Mouse (Mus musculus) kidney, embryonic 16.5 days (tissue): Measurements from ENCODE around the gene Ifitm3. TPM values are rescaled to one million over a fixed set of nuclear protein-coding genes. Genes with fewer than 3 reads are reported as not detected.
"Not testable (repeated sequence)": the region's sequence is repeated elsewhere in the genome, so short reads cannot be mapped to it uniquely, and the experiment has no call there.

Experiments
- ATAC-seq: fragments of 200-750 bp; cut with Nextera tagmentation; 2 replicates; pipeline ENCODE4 v1.8.0; 2017; ENCODE audit warnings: moderate TSS enrichment; ENCODE audit not compliant: low FRiP score, low TSS enrichment
- H3K27ac ChIP-seq: fragments of 300-500 bp; sonication (generic); 2 replicates; pipeline ENCODE4 v1.5.1; 2014; ENCODE audit warnings: low read length
- H3K27me3 ChIP-seq: fragments of 300-500 bp; sonication (generic); 2 replicates; pipeline ENCODE4 v1.6.1; 2014; ENCODE audit warnings: low read length, control low read depth, mixed read lengths; ENCODE audit not compliant: insufficient read depth
- H3K36me3 ChIP-seq: fragments of 300-500 bp; sonication (generic); 2 replicates; pipeline ENCODE4 v1.6.1; 2014; ENCODE audit warnings: low read length, control low read depth, mixed read lengths; ENCODE audit not compliant: insufficient read depth
- H3K4me1 ChIP-seq: fragments of 300-500 bp; sonication (generic); 2 replicates; pipeline ENCODE4 v1.6.1; 2014; ENCODE audit warnings: low read length, control low read depth, mixed read lengths; ENCODE audit not compliant: insufficient read depth
- H3K4me2 ChIP-seq: fragments of 300-500 bp; sonication (generic); replicated peaks from 2 replicates; pipeline ENCODE4 v1.6.1; 2014; ENCODE audit warnings: low read depth, low read length
- H3K4me3 ChIP-seq: fragments of 300-500 bp; sonication (generic); 2 replicates; pipeline ENCODE4 v1.5.1; 2014; ENCODE audit warnings: mild to moderate bottlenecking, low read length
- H3K9ac ChIP-seq: fragments of 300-500 bp; sonication (generic); replicated peaks from 2 replicates; pipeline ENCODE4 v1.6.1; 2014; ENCODE audit warnings: low read length
- H3K9me3 ChIP-seq: fragments of 300-500 bp; sonication (generic); 2 replicates; pipeline ENCODE4 v1.6.1; 2016; ENCODE audit warnings: low read length, control low read depth
- WGBS: fragments of 180-500 bp; shearing (Covaris S2); extraction: QIAGEN DNeasy Blood & Tissue Kit; methylation state at CpG from one replicate; pipeline ENCODE4 v1.1.7; 2014; 5-methylcytosine and 5-hydroxymethylcytosine counted together
- polyA plus RNA-seq: library from polyadenylated mRNA; unstranded; fragments of >200 nt; fragmentation: Nextera tagmentation; extraction: Ambion mirVana; gene quantifications from 2 replicates; pipeline ENCODE4 v1.2.1, GENCODE M21; 2015

The Ifitm3 gene
- polyA plus RNA-seq, 1 experiment from 2014 or later = 234 TPM

GRCm38 (mm10) chr7:140981704-140982103, 28.9 kb downstream of the Ifitm3 start:
- H3K4me2 ChIP-seq = no peak overlapping the region
- H3K9me3 ChIP-seq = 0 out of 2 replicates have a peak, but pooled peaks cover 3% of the 10 kb centered on the region
- 89% methylated on average over 8 of the region's 8 CpGs for WGBS
- no peaks in the 10 kb centered on the region for H3K4me1 ChIP-seq
- no peak for ATAC-seq
- H3K9ac ChIP-seq = no peak overlapping the region
- H3K27ac ChIP-seq = no peak overlapping the region
- no peaks in the 10 kb centered on the region for H3K27me3 ChIP-seq
- H3K4me3 ChIP-seq = no peak overlapping the region
- H3K36me3 ChIP-seq = no peaks in the 10 kb centered on the region

DNA sequence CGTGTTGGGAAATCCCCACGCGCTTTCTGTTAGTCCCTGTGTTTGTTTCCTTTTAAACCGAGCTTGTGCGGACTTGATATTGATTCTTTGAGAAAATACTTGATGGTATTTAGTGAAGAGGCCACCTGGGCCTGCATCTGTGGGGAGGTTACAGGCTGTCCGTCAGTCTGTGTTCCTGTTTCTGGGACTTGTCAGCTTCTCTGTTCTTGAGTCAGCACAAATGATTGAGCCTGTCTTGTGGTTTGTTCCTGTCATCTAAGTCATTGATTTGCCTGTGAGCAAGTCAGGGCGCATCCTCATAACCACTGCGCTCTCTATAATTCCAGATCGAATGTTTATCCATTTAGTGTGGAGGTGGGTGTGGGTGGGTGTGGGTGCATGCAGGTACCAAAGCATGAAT, 33.9 kb downstream of the Ifitm3 start:
- not testable (repeated sequence) for H3K27me3 ChIP-seq, H3K36me3 ChIP-seq, H3K4me2 ChIP-seq, H3K9me3 ChIP-seq, ATAC-seq, H3K9ac ChIP-seq, H3K27ac ChIP-seq, H3K4me3 ChIP-seq
- 91% methylated on average over 9 of the region's 9 CpGs for WGBS
- peaks cover 13% of the 10 kb centered on the region; the same call in 1 of the 2 replicates for H3K4me1 ChIP-seq

DNA sequence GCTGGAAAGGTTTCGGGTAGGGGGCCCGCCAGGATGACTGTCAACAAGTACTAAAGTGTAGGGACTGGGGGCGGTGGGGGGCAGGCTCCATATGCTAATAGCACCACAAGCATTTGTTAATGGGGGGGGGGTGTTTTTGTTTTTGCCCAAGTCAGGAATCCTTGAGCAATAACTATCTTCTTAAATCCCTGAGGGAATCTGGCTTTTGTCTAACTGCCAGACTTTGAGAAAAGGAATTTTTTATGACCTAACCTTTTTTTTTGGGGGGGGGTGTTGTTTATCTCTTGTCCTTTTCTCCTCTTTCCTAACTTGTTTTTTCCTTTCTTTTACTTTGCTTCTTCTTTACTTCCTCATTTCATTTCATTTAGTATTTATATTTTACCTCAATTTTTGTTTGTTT, 35.1 kb downstream of the Ifitm3 start:
- H3K4me3 ChIP-seq = no peak overlapping the region
- no peak for ATAC-seq
- no peaks in the 10 kb centered on the region for H3K36me3 ChIP-seq
- no peaks in the 10 kb centered on the region for H3K27me3 ChIP-seq
- H3K9ac ChIP-seq = no peak overlapping the region
- WGBS = 44% methylated on average over 3 of the region's 3 CpGs
- no peaks in the 10 kb centered on the region for H3K9me3 ChIP-seq
- H3K27ac ChIP-seq = no peak overlapping the region
- peaks cover 21% of the 10 kb centered on the region for H3K4me1 ChIP-seq
- no peak overlapping the region for H3K4me2 ChIP-seq

DNA sequence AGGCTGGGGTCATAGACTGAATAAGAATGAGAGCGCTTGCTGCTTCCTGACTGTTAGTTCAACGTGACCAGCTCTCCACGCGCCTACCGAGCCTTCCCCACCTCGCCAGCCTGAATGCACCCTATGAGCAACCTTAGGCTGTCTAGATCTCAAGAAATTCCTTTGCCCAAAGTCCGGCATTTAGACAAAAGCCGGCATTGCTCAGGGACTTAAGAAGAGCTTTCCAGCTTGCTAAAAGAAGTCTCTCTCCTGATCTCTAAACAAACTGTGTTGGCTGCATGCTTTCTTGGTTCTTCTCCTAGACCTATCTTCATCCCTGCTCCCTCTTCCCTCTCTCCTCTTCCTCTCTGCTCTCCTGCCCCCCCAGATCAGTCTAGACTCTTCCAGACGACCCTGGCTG, 35.6 kb downstream of the Ifitm3 start:
- no peak overlapping the region for H3K4me2 ChIP-seq
- no peaks in the 10 kb centered on the region for H3K27me3 ChIP-seq
- H3K4me1 ChIP-seq = peaks cover 21% of the 10 kb centered on the region
- ATAC-seq = no peak
- no peak overlapping the region for H3K4me3 ChIP-seq
- H3K9ac ChIP-seq = no peak overlapping the region
- WGBS = 21% methylated on average over 9 of the region's 9 CpGs
- H3K36me3 ChIP-seq = no peaks in the 10 kb centered on the region
- H3K27ac ChIP-seq = no peak overlapping the region
- no peaks in the 10 kb centered on the region for H3K9me3 ChIP-seq

DNA sequence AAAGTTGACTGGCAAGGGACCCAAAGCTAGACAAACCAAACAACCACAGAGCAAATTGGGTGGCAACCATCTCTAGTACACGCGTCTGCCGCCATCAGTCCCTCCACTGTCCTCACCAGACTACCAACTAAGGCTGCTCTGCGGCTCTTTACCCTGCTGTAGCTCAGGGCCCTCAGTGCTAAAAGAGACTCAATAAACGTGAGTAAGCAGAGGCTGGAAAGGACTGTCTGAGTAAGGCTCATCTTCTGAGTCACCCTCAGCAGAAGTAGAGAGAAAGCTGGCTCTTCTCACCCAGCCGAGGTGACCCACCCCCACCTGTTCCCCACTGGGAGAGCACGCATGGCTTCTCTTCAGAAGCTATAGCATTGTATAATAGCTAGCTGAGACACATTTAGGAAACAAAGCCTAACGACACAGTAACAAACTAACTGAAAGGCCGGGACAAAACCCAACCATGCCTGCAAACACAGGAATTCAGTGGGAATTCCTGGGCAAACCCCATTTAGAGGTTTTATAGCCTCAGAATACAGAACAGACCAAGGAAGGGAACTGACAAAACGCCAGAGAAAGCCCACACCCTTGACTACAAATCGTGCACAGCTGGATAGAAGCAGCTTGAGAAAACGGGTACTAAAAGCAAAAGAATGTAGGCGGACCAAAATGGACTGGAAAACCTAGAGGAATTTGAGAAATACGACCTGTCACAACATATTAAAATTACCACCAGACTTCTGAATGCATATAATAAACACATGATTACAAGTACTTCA, 37.0 kb downstream of the Ifitm3 start:
- H3K9me3 ChIP-seq = no peaks in the 10 kb centered on the region
- H3K27ac ChIP-seq = peak overlapping the region; percentile 35; the same call in 1 of the 2 replicates
- 32% methylated on average over 14 of the region's 14 CpGs for WGBS
- peaks cover 34% of the 10 kb centered on the region for H3K4me1 ChIP-seq
- no peaks in the 10 kb centered on the region for H3K27me3 ChIP-seq
- H3K4me2 ChIP-seq = no peak overlapping the region
- H3K4me3 ChIP-seq = no peak overlapping the region
- ATAC-seq = no peak
- H3K36me3 ChIP-seq = no peaks in the 10 kb centered on the region
- H3K9ac ChIP-seq = no peak overlapping the region

- Histone ChIP-seq H3K36me3 (no peaks in the 10 kb centered on the region), H3K27me3 (no peaks in the 10 kb centered on the region), H3K4me1 (peaks cover 46% of the 10 kb centered on the region), H3K4me2 (no peak overlapping the region), H3K4me3 (no peak overlapping the region), H3K9ac (no peak overlapping the region), H3K9me3 (no peaks in the 10 kb centered on the region), H3K27ac (peak overlapping the region; percentile 82)
- ATAC-seq = peak; percentile 29; the same call in 1 of the 2 replicates
- WGBS = 58% methylated on average over 8 of the region's 8 CpGs
These were observed 38.9 kb downstream of the Ifitm3 start for GRCm38 (mm10) chr7:140971479-140972171.

DNA sequence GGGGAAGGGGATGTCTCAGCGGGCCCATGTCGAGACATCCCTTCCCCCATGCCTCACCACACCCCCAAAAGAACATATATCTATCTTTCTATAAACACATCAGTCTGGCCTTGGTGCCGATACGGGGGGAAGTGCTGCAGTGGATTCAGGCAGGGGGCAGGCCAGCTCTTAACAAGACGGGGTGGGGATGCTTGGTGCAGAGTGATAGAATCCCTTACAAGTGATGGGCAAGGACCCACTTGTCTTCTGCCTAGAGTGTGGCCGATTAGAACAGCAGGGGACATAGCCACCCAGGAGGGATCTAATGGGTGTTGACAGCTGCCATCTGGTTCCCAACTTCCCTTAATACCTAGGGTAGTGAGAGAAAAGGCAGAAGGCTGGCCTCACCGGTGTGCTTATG, 39.6 kb downstream of the Ifitm3 start:
- Histone ChIP-seq H3K36me3 (no peaks in the 10 kb centered on the region), H3K4me1 (peaks cover 46% of the 10 kb centered on the region), H3K9ac (no peak overlapping the region), H3K27ac (peak overlapping the region; percentile 82; the same call in 1 of the 2 replicates), H3K9me3 (no peaks in the 10 kb centered on the region), H3K4me2 (no peak overlapping the region), H3K27me3 (no peaks in the 10 kb centered on the region), H3K4me3 (no peak overlapping the region)
- WGBS = 47% methylated on average over 7 of the region's 7 CpGs
- no peak for ATAC-seq

DNA sequence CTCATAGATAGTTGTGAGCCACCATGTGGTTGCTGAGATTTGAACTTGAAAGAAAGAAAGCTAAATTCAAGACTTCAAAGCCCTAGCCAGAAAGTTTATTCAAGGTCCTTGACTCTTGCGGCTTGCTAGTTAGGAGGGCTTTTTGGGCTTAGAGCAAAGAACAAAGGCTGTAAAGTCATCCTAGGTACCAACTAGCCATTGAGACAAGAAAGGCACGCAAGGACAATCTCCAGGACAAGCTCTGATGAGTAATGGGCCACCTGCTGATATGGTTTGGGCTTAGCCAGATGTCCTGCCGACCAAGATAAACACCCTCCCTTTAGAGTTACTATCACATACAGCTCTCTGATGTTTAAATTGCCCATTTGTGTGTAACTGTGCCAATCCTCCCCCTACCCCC, 41.9 kb downstream of the Ifitm3 start:
- H3K9me3 ChIP-seq, H3K36me3 ChIP-seq, ATAC-seq, H3K27ac ChIP-seq, H3K9ac ChIP-seq, H3K27me3 ChIP-seq, H3K4me3 ChIP-seq: not testable (repeated sequence)
- Histone ChIP-seq H3K4me2 (peak overlapping the region; percentile 44), H3K4me1 (peaks cover 40% of the 10 kb centered on the region)
- 26% methylated on average over 3 of the region's 3 CpGs for WGBS

GRCm38 (mm10) chr7:140967862-140968591, 42.5 kb downstream of the Ifitm3 start:
- peak; percentile 43; the same call in 1 of the 2 replicates for ATAC-seq
- Histone ChIP-seq H3K27me3 (no peaks in the 10 kb centered on the region), H3K4me3 (peak overlapping the region; percentile 21), H3K9me3 (no peaks in the 10 kb centered on the region), H3K27ac (peak overlapping the region; percentile 70), H3K36me3 (no peaks in the 10 kb centered on the region), H3K4me1 (peaks cover 35% of the 10 kb centered on the region), H3K9ac (peak overlapping the region; percentile 24), H3K4me2 (peak overlapping the region; percentile 44)
- 10% methylated on average over 14 of the region's 14 CpGs for WGBS
